Mouse (Mus musculus) brain, embryonic 14.5 days (tissue): ENCODE data around the gene Cbx4.

Experiments
- CTCF ChIP-seq: fragments of 200-500 bp; IDR thresholded peaks from 2 replicates; pipeline ENCODE4 v1.5.1; 2012; ENCODE audit warnings: inconsistent platforms, mild to moderate bottlenecking, moderate library complexity, borderline replicate concordance; ENCODE audit not compliant: insufficient read depth, insufficient read length; ENCODE audit errors: extremely low read depth
- POLR2A ChIP-seq: fragments of 200-500 bp; IDR thresholded peaks from 2 replicates; pipeline ENCODE4 v1.6.1; 2012; ENCODE audit warnings: mild to moderate bottlenecking, inconsistent platforms, borderline replicate concordance; ENCODE audit not compliant: poor library complexity, insufficient read depth, insufficient read length, severe bottlenecking; ENCODE audit errors: extremely low read depth

DNA sequence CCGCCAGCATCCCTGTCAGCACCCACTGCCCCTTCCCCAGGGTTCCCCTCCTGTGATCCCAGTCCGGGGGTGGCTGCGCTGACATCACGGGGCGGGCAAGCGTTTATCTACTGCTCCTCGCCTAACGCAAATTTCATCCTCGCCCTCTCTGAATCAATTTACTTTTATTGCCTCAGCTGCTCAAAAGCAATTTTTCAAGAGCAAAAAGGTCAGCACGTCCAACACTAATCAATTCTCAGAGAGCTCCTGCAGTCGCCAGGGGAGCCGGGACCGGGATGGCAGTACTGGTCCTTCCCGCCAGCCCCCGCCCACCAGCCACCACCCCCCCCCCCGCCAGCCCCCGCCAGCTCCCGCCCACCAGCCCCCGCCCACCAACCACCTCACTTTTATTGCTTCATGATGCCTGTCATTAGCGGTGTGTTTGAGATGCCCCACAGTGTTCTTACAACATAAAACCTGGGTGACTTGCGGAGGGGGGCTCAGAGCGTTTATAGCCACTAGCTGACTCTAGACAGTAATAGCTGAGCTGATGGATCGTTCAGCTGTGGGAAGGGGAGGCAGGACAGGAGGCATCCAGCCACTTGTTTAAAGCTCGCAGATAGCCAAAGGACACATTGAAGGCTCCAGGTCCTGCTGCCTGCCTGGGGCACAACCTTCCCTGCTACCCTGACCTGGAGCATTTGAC is 44.2 kb upstream of the Cbx4 start:
- TF ChIP-seq CTCF = no peak
- TF ChIP-seq POLR2A = no peak
